Mouse (Mus musculus): Measurements from ENCODE around the gene Homer1.

- TF ChIP-seq POLR2A (IDR thresholded peaks at IDR 0.05; ENCODE audit: low read depth, low read length) (no peak), CTCF (IDR thresholded peaks at IDR 0.05; ENCODE audit: extremely low read depth, insufficient read length, insufficient replicate concordance, low read depth, low read length) (no peak)
Observed at GRCm38 (mm10) chr13:93301060-93301459, 1.6 kb downstream of the Homer1 start.
